25 mouse cellular contexts compared by ENCODE assay signal in genomic region chr5:13387679-13388078, GRCm38 (mm10).
"Had no signal": no experiment of that assay in that cellular context is flagged by ENCODE, and none has a peak within 500 bp of the region (broad histone marks: within the 10 kb centered on the region; RNA-seq: fewer than 3 reads in every experiment).

No protein-coding gene starts in this region.

- H3K4me3 ChIP-seq: heart, adult 2 months; heart, embryonic 13.5 days; heart, embryonic 15.5 days; hindbrain, embryonic 13.5 days; hindbrain, embryonic 15.5 days; kidney, embryonic 15.5 days; limb, embryonic 13.5 days had no signal

- ATAC-seq: forebrain, postnatal 0 days; hindbrain, postnatal 0 days; intestine, embryonic 16.5 days had no signal

- H3K4me1 ChIP-seq: heart, embryonic 13.5 days; heart, embryonic 15.5 days; hindbrain, embryonic 13.5 days; hindbrain, embryonic 15.5 days; kidney, embryonic 15.5 days; limb, embryonic 13.5 days had no signal

- H3K9me3 ChIP-seq: heart, embryonic 13.5 days; heart, embryonic 15.5 days; hindbrain, embryonic 13.5 days; hindbrain, embryonic 15.5 days; kidney, embryonic 15.5 days; limb, embryonic 13.5 days had no signal

- DNase-seq: forebrain, postnatal 0 days; gastrocnemius, postnatal 14 days; gastrocnemius, postnatal 36 days; heart, adult 11 months; heart, adult 2 months; heart, postnatal 14 days; heart, postnatal 36 days; kidney, adult 11 months; kidney, adult 2 months; kidney, adult 9 months; kidney, postnatal 14 days; kidney, postnatal 36 days; layer of hippocampus, adult 9-11 months; layer of hippocampus, postnatal 36 days; left cerebral cortex, postnatal 4 days had no signal

- H3K27ac ChIP-seq: heart, adult 2 months; heart, embryonic 13.5 days; heart, embryonic 15.5 days; hindbrain, embryonic 13.5 days; hindbrain, embryonic 15.5 days; hindbrain, postnatal 0 days; kidney, embryonic 15.5 days; kidney, postnatal 0 days; limb, embryonic 13.5 days had no signal

- H3K9ac ChIP-seq: forebrain, postnatal 0 days; heart, embryonic 13.5 days; heart, embryonic 15.5 days; hindbrain, embryonic 13.5 days; hindbrain, embryonic 15.5 days; kidney, embryonic 15.5 days; limb, embryonic 13.5 days had no signal

- H3K36me3 ChIP-seq: heart, embryonic 13.5 days; heart, embryonic 15.5 days; hindbrain, embryonic 13.5 days; hindbrain, embryonic 15.5 days; kidney, embryonic 15.5 days; limb, embryonic 13.5 days had no signal

- H3K4me2 ChIP-seq: heart, embryonic 11.5 days; heart, embryonic 13.5 days; heart, embryonic 15.5 days; hindbrain, embryonic 13.5 days; hindbrain, embryonic 15.5 days; kidney, embryonic 15.5 days; limb, embryonic 13.5 days had no signal

- H3K27me3 ChIP-seq: heart, embryonic 13.5 days; heart, embryonic 15.5 days; hindbrain, embryonic 13.5 days; hindbrain, embryonic 15.5 days; kidney, embryonic 15.5 days; limb, embryonic 13.5 days had no signal
